Mouse (Mus musculus): ENCODE results near the gene Cep170. TPM values are rescaled to one million over a fixed set of nuclear protein-coding genes. Genes with fewer than 3 reads are reported as not detected.
"Not testable (repeated sequence)": the region's sequence is repeated elsewhere in the genome, so short reads cannot be mapped to it uniquely, and the experiment has no call there.

The Cep170 gene
- polyA plus RNA-seq, 1 experiment from 2014 or later, result 6.5 TPM

- H3K27me3 ChIP-seq (replicated peaks; ENCODE audit: control insufficient read depth, insufficient read depth, low read length), result no peaks in the 10 kb centered on the region
- 81% methylated on average over 10 of the region's 10 CpGs for WGBS
- no peak overlapping the region for H3K27ac ChIP-seq (ENCODE audit: low read depth, low read length)
- ATAC-seq, result no peak
- H3K36me3 ChIP-seq (ENCODE audit: control insufficient read depth, insufficient read depth), result peaks cover 10% of the 10 kb centered on the region
- no peaks in the 10 kb centered on the region for H3K9me3 ChIP-seq (ENCODE audit: control insufficient read depth)
- TF ChIP-seq CTCF (IDR thresholded peaks at IDR 0.05; ENCODE audit: low read depth), result no peak
- H3K4me1 ChIP-seq (replicated peaks; ENCODE audit: control insufficient read depth, insufficient read depth, low read length), result no peaks in the 10 kb centered on the region
- no peak overlapping the region for H3K4me2 ChIP-seq (replicated peaks; ENCODE audit: low read depth)
- no peak overlapping the region for H3K4me3 ChIP-seq (ENCODE audit: low read depth, low read length)
- H3K9ac ChIP-seq (ENCODE audit: low read depth, low read length), result no peak overlapping the region
Observed at GRCm38 (mm10) chr1:176847118-176847859, 33.4 kb upstream of the Cep170 start.

- no peak for TF ChIP-seq CTCF (IDR thresholded peaks at IDR 0.05; ENCODE audit: low read depth)
- Histone ChIP-seq H3K9ac (ENCODE audit: low read depth, low read length) (no peak overlapping the region), H3K36me3 (ENCODE audit: control insufficient read depth, insufficient read depth) (peaks cover 10% of the 10 kb centered on the region), H3K4me2 (replicated peaks; ENCODE audit: low read depth) (no peak overlapping the region), H3K4me3 (ENCODE audit: low read depth, low read length) (no peak overlapping the region), H3K27me3 (replicated peaks; ENCODE audit: control insufficient read depth, insufficient read depth, low read length) (no peaks in the 10 kb centered on the region), H3K27ac (ENCODE audit: low read depth, low read length) (no peak overlapping the region), H3K4me1 (replicated peaks; ENCODE audit: control insufficient read depth, insufficient read depth, low read length) (no peaks in the 10 kb centered on the region), H3K9me3 (ENCODE audit: control insufficient read depth) (no peaks in the 10 kb centered on the region)
- 80% methylated on average over 17 of the region's 17 CpGs for WGBS
- ATAC-seq, result no peak
Observed at GRCm38 (mm10) chr1:176845082-176845977, 31.5 kb upstream of the Cep170 start.

- H3K4me2 ChIP-seq (replicated peaks; ENCODE audit: low read depth); H3K27ac ChIP-seq (ENCODE audit: low read depth, low read length); H3K4me3 ChIP-seq (ENCODE audit: low read depth, low read length); H3K9me3 ChIP-seq (ENCODE audit: control insufficient read depth); H3K27me3 ChIP-seq (replicated peaks; ENCODE audit: control insufficient read depth, insufficient read depth, low read length); ATAC-seq; H3K4me1 ChIP-seq (replicated peaks; ENCODE audit: control insufficient read depth, insufficient read depth, low read length); H3K36me3 ChIP-seq (ENCODE audit: control insufficient read depth, insufficient read depth); H3K9ac ChIP-seq (ENCODE audit: low read depth, low read length): not testable (repeated sequence)
- WGBS, result 70% methylated on average over 7 of the region's 7 CpGs
Observed at GRCm38 (mm10) chr1:176836562-176836961, 22.7 kb upstream of the Cep170 start.

GRCm38 (mm10) chr1:176835501-176836294 lies 21.8 kb upstream of the Cep170 start:
- Histone ChIP-seq H3K27me3 (replicated peaks; ENCODE audit: control insufficient read depth, insufficient read depth, low read length) (no peaks in the 10 kb centered on the region), H3K27ac (ENCODE audit: low read depth, low read length) (no peak overlapping the region), H3K4me3 (ENCODE audit: low read depth, low read length) (peak overlapping the region; percentile 28), H3K4me1 (replicated peaks; ENCODE audit: control insufficient read depth, insufficient read depth, low read length) (no peaks in the 10 kb centered on the region), H3K9me3 (ENCODE audit: control insufficient read depth) (no peaks in the 10 kb centered on the region), H3K9ac (ENCODE audit: low read depth, low read length) (no peak overlapping the region), H3K36me3 (ENCODE audit: control insufficient read depth, insufficient read depth) (no peaks in the 10 kb centered on the region; the same call in 1 of the 2 replicates), H3K4me2 (replicated peaks; ENCODE audit: low read depth) (peak overlapping the region; percentile 69)
- TF ChIP-seq CTCF (IDR thresholded peaks at IDR 0.05; ENCODE audit: low read depth), result no peak
- ATAC-seq, result no peak
- 8% methylated on average over 41 of the region's 41 CpGs for WGBS

GRCm38 (mm10) chr1:176834880-176835279 lies 21.0 kb upstream of the Cep170 start:
- no peak overlapping the region for H3K9ac ChIP-seq (ENCODE audit: low read depth, low read length)
- TF ChIP-seq CTCF (IDR thresholded peaks at IDR 0.05; ENCODE audit: low read depth), result no peak
- H3K4me2 ChIP-seq (replicated peaks; ENCODE audit: low read depth), result no peak overlapping the region; the same call in 1 of the 2 replicates
- ATAC-seq, result no peak
- no peak overlapping the region for H3K4me3 ChIP-seq (ENCODE audit: low read depth, low read length)
- WGBS, result 79% methylated on average over 6 of the region's 6 CpGs
- no peaks in the 10 kb centered on the region; the same call in 1 of the 2 replicates for H3K36me3 ChIP-seq (ENCODE audit: control insufficient read depth, insufficient read depth)
- H3K27me3 ChIP-seq (replicated peaks; ENCODE audit: control insufficient read depth, insufficient read depth, low read length), result no peaks in the 10 kb centered on the region
- H3K4me1 ChIP-seq (replicated peaks; ENCODE audit: control insufficient read depth, insufficient read depth, low read length), result no peaks in the 10 kb centered on the region
- H3K27ac ChIP-seq (ENCODE audit: low read depth, low read length), result no peak overlapping the region
- no peaks in the 10 kb centered on the region for H3K9me3 ChIP-seq (ENCODE audit: control insufficient read depth)

- no peaks in the 10 kb centered on the region for H3K27me3 ChIP-seq (replicated peaks; ENCODE audit: control insufficient read depth, insufficient read depth, low read length)
- 65% methylated on average over 3 of the region's 3 CpGs for WGBS
- no peaks in the 10 kb centered on the region for H3K4me1 ChIP-seq (replicated peaks; ENCODE audit: control insufficient read depth, insufficient read depth, low read length)
- no peak for ATAC-seq
- H3K4me3 ChIP-seq (ENCODE audit: low read depth, low read length), result no peak overlapping the region
- TF ChIP-seq CTCF (IDR thresholded peaks at IDR 0.05; ENCODE audit: low read depth), result no peak
- H3K9ac ChIP-seq (ENCODE audit: low read depth, low read length), result no peak overlapping the region
- H3K36me3 ChIP-seq (ENCODE audit: control insufficient read depth, insufficient read depth), result no peaks in the 10 kb centered on the region; the same call in 1 of the 2 replicates
- no peaks in the 10 kb centered on the region for H3K9me3 ChIP-seq (ENCODE audit: control insufficient read depth)
- H3K4me2 ChIP-seq (replicated peaks; ENCODE audit: low read depth), result no peak overlapping the region
- H3K27ac ChIP-seq (ENCODE audit: low read depth, low read length), result no peak overlapping the region
Observed at GRCm38 (mm10) chr1:176833948-176834347, 20.1 kb upstream of the Cep170 start.
